Mouse (Mus musculus): ENCODE results near the gene Pmp22. TPM values are rescaled to one million over a fixed set of nuclear protein-coding genes. Genes with fewer than 3 reads are reported as not detected.

Gene Pmp22
- polyA plus RNA-seq, 1 experiment from 2014 or later = 120 TPM

GRCm38 (mm10) chr11:63136836-63137416 lies 8.1 kb downstream of the Pmp22 start:
- no peak overlapping the region for H3K4me2 ChIP-seq (ENCODE audit: low read length)
- H3K36me3 ChIP-seq (ENCODE audit: control insufficient read depth, insufficient read depth, low read length) = peaks cover 28% of the 10 kb centered on the region
- no peak overlapping the region for H3K27ac ChIP-seq (ENCODE audit: low read depth)
- 76% methylated on average over 4 of the region's 4 CpGs for WGBS
- ATAC-seq (replicated peaks; ENCODE audit: low FRiP score, low TSS enrichment, low read depth) (no peak), DNase-seq (ENCODE audit: low spot score) (no peak)
- no peak overlapping the region for H3K9ac ChIP-seq (ENCODE audit: low read length)
- H3K4me3 ChIP-seq (ENCODE audit: low read depth, low read length) = no peak overlapping the region
- H3K4me1 ChIP-seq (replicated peaks; ENCODE audit: control insufficient read depth, insufficient read depth, low read length) = peaks cover 7% of the 10 kb centered on the region
- 0 out of 2 replicates have a peak, but pooled peaks cover 8% of the 10 kb centered on the region for H3K27me3 ChIP-seq (replicated peaks; ENCODE audit: control insufficient read depth, insufficient read depth, low read length)
- no peaks in the 10 kb centered on the region for H3K9me3 ChIP-seq (ENCODE audit: control insufficient read depth, low read length)

- ATAC-seq (replicated peaks; ENCODE audit: low FRiP score, low TSS enrichment, low read depth) = no peak
- peaks cover 5% of the 10 kb centered on the region for H3K4me1 ChIP-seq (replicated peaks; ENCODE audit: control insufficient read depth, insufficient read depth, low read length)
- no peak overlapping the region for H3K27ac ChIP-seq (ENCODE audit: low read depth)
- WGBS = 53% methylated on average over 3 of the region's 3 CpGs
- no peak for DNase-seq (ENCODE audit: low spot score)
- H3K9ac ChIP-seq (ENCODE audit: low read length) = no peak overlapping the region
- no peak overlapping the region for H3K4me2 ChIP-seq (ENCODE audit: low read length)
- peaks cover 26% of the 10 kb centered on the region for H3K36me3 ChIP-seq (ENCODE audit: control insufficient read depth, insufficient read depth, low read length)
- 0 out of 2 replicates have a peak, but pooled peaks cover 2% of the 10 kb centered on the region for H3K27me3 ChIP-seq (replicated peaks; ENCODE audit: control insufficient read depth, insufficient read depth, low read length)
- H3K4me3 ChIP-seq (ENCODE audit: low read depth, low read length) = no peak overlapping the region
- no peaks in the 10 kb centered on the region for H3K9me3 ChIP-seq (ENCODE audit: control insufficient read depth, low read length)
Measured at GRCm38 (mm10) chr11:63138739-63139138, 10.0 kb downstream of the Pmp22 start.

- Histone ChIP-seq H3K4me2 (ENCODE audit: low read length) (no peak overlapping the region), H3K9ac (ENCODE audit: low read length) (no peak overlapping the region), H3K9me3 (ENCODE audit: control insufficient read depth, low read length) (no peaks in the 10 kb centered on the region), H3K27ac (ENCODE audit: low read depth) (no peak overlapping the region), H3K27me3 (replicated peaks; ENCODE audit: control insufficient read depth, insufficient read depth, low read length) (no peaks in the 10 kb centered on the region), H3K36me3 (ENCODE audit: control insufficient read depth, insufficient read depth, low read length) (peaks cover 25% of the 10 kb centered on the region), H3K4me1 (replicated peaks; ENCODE audit: control insufficient read depth, insufficient read depth, low read length) (no peaks in the 10 kb centered on the region), H3K4me3 (ENCODE audit: low read depth, low read length) (no peak overlapping the region)
- ATAC-seq (replicated peaks; ENCODE audit: low FRiP score, low TSS enrichment, low read depth) (no peak), DNase-seq (ENCODE audit: low spot score) (no peak)
- WGBS = 88% methylated on average over 5 of the region's 5 CpGs
Measured at GRCm38 (mm10) chr11:63142311-63142710, 13.5 kb downstream of the Pmp22 start.

- Histone ChIP-seq H3K4me3 (ENCODE audit: low read depth, low read length) (no peak overlapping the region), H3K27ac (ENCODE audit: low read depth) (no peak overlapping the region), H3K36me3 (ENCODE audit: control insufficient read depth, insufficient read depth, low read length) (peaks cover 22% of the 10 kb centered on the region), H3K9ac (ENCODE audit: low read length) (no peak overlapping the region), H3K4me2 (ENCODE audit: low read length) (no peak overlapping the region), H3K27me3 (replicated peaks; ENCODE audit: control insufficient read depth, insufficient read depth, low read length) (no peaks in the 10 kb centered on the region), H3K9me3 (ENCODE audit: control insufficient read depth, low read length) (no peaks in the 10 kb centered on the region), H3K4me1 (replicated peaks; ENCODE audit: control insufficient read depth, insufficient read depth, low read length) (no peaks in the 10 kb centered on the region)
- ATAC-seq (replicated peaks; ENCODE audit: low FRiP score, low TSS enrichment, low read depth) = no peak
- DNase-seq (ENCODE audit: low spot score) = no peak
- WGBS = 78% methylated on average over 4 of the region's 4 CpGs
Measured at GRCm38 (mm10) chr11:63142816-63143215, 14.0 kb downstream of the Pmp22 start.

GRCm38 (mm10) chr11:63143486-63143885 lies 14.7 kb downstream of the Pmp22 start:
- no peak for ATAC-seq (replicated peaks; ENCODE audit: low FRiP score, low TSS enrichment, low read depth)

GRCm38 (mm10) chr11:63146601-63147000 lies 17.8 kb downstream of the Pmp22 start:
- Histone ChIP-seq H3K36me3 (ENCODE audit: control insufficient read depth, insufficient read depth, low read length) (peaks cover 14% of the 10 kb centered on the region; the same call in 1 of the 2 replicates), H3K4me2 (ENCODE audit: low read length) (no peak overlapping the region), H3K9ac (ENCODE audit: low read length) (no peak overlapping the region), H3K27me3 (replicated peaks; ENCODE audit: control insufficient read depth, insufficient read depth, low read length) (no peaks in the 10 kb centered on the region), H3K4me1 (replicated peaks; ENCODE audit: control insufficient read depth, insufficient read depth, low read length) (no peaks in the 10 kb centered on the region), H3K27ac (ENCODE audit: low read depth) (no peak overlapping the region), H3K4me3 (ENCODE audit: low read depth, low read length) (no peak overlapping the region), H3K9me3 (ENCODE audit: control insufficient read depth, low read length) (no peaks in the 10 kb centered on the region)
- DNase-seq (ENCODE audit: low spot score) = no peak
- no peak for ATAC-seq (replicated peaks; ENCODE audit: low FRiP score, low TSS enrichment, low read depth)
- 82% methylated on average over 7 of the region's 7 CpGs for WGBS

More at GRCm38 (mm10) chr11:63143486-63143885, 14.7 kb downstream of the Pmp22 start:
- H3K27ac ChIP-seq (ENCODE audit: low read depth) = no peak overlapping the region
- no peaks in the 10 kb centered on the region for H3K27me3 ChIP-seq (replicated peaks; ENCODE audit: control insufficient read depth, insufficient read depth, low read length)
- no peak overlapping the region for H3K4me2 ChIP-seq (ENCODE audit: low read length)
- WGBS = 72% methylated on average over 8 of the region's 8 CpGs
- H3K4me1 ChIP-seq (replicated peaks; ENCODE audit: control insufficient read depth, insufficient read depth, low read length) = no peaks in the 10 kb centered on the region
- H3K4me3 ChIP-seq (ENCODE audit: low read depth, low read length) = no peak overlapping the region
- H3K36me3 ChIP-seq (ENCODE audit: control insufficient read depth, insufficient read depth, low read length) = peaks cover 21% of the 10 kb centered on the region
- DNase-seq (ENCODE audit: low spot score) = no peak
- H3K9ac ChIP-seq (ENCODE audit: low read length) = no peak overlapping the region
- no peaks in the 10 kb centered on the region for H3K9me3 ChIP-seq (ENCODE audit: control insufficient read depth, low read length)

GRCm38 (mm10) chr11:63148276-63148675 lies 19.5 kb downstream of the Pmp22 start:
- ATAC-seq (replicated peaks; ENCODE audit: low FRiP score, low TSS enrichment, low read depth) = no peak
- DNase-seq (ENCODE audit: low spot score) = no peak
- Histone ChIP-seq H3K27me3 (replicated peaks; ENCODE audit: control insufficient read depth, insufficient read depth, low read length) (no peaks in the 10 kb centered on the region), H3K36me3 (ENCODE audit: control insufficient read depth, insufficient read depth, low read length) (peaks cover 31% of the 10 kb centered on the region), H3K9ac (ENCODE audit: low read length) (no peak overlapping the region), H3K4me3 (ENCODE audit: low read depth, low read length) (no peak overlapping the region), H3K4me1 (replicated peaks; ENCODE audit: control insufficient read depth, insufficient read depth, low read length) (no peaks in the 10 kb centered on the region), H3K9me3 (ENCODE audit: control insufficient read depth, low read length) (no peaks in the 10 kb centered on the region), H3K27ac (ENCODE audit: low read depth) (no peak overlapping the region), H3K4me2 (ENCODE audit: low read length) (no peak overlapping the region)
- WGBS = 78% methylated on average over 3 of the region's 3 CpGs

GRCm38 (mm10) chr11:63151857-63152256 lies 23.1 kb downstream of the Pmp22 start:
- Histone ChIP-seq H3K4me1 (replicated peaks; ENCODE audit: control insufficient read depth, insufficient read depth, low read length) (no peaks in the 10 kb centered on the region), H3K36me3 (ENCODE audit: control insufficient read depth, insufficient read depth, low read length) (peaks cover 42% of the 10 kb centered on the region), H3K27me3 (replicated peaks; ENCODE audit: control insufficient read depth, insufficient read depth, low read length) (no peaks in the 10 kb centered on the region), H3K27ac (ENCODE audit: low read depth) (no peak overlapping the region), H3K9ac (ENCODE audit: low read length) (no peak overlapping the region), H3K9me3 (ENCODE audit: control insufficient read depth, low read length) (no peaks in the 10 kb centered on the region), H3K4me3 (ENCODE audit: low read depth, low read length) (no peak overlapping the region), H3K4me2 (ENCODE audit: low read length) (no peak overlapping the region)
- ATAC-seq (replicated peaks; ENCODE audit: low FRiP score, low TSS enrichment, low read depth) (no peak), DNase-seq (ENCODE audit: low spot score) (no peak)
- WGBS = 74% methylated on average over 5 of the region's 5 CpGs

GRCm38 (mm10) chr11:63157117-63157516 lies 28.3 kb downstream of the Pmp22 start:
- 84% methylated on average over 4 of the region's 4 CpGs for WGBS
- Histone ChIP-seq H3K9me3 (ENCODE audit: control insufficient read depth, low read length) (no peaks in the 10 kb centered on the region), H3K36me3 (ENCODE audit: control insufficient read depth, insufficient read depth, low read length) (peaks cover 52% of the 10 kb centered on the region), H3K27me3 (replicated peaks; ENCODE audit: control insufficient read depth, insufficient read depth, low read length) (no peaks in the 10 kb centered on the region), H3K4me2 (ENCODE audit: low read length) (no peak overlapping the region), H3K4me1 (replicated peaks; ENCODE audit: control insufficient read depth, insufficient read depth, low read length) (no peaks in the 10 kb centered on the region), H3K27ac (ENCODE audit: low read depth) (no peak overlapping the region), H3K9ac (ENCODE audit: low read length) (no peak overlapping the region), H3K4me3 (ENCODE audit: low read depth, low read length) (no peak overlapping the region)
- no peak for ATAC-seq (replicated peaks; ENCODE audit: low FRiP score, low TSS enrichment, low read depth)
- DNase-seq (ENCODE audit: low spot score) = no peak

Data from intestine, embryonic 14.5 days (tissue).